Mouse (Mus musculus) kidney, adult 2 months (tissue): ENCODE results near the gene Zmiz1. TPM values are rescaled to one million over a fixed set of nuclear protein-coding genes. Genes with fewer than 3 reads are reported as not detected.

Experiments
- DNase-seq: peaks from one replicate; pipeline ENCODE4 v3.0.0; 2021
- H3K27ac ChIP-seq: fragments of 200-500 bp; 2 replicates; pipeline ENCODE4 v1.5.1; 2012; ENCODE audit warnings: low read depth, low read length, control low read depth, inconsistent platforms; ENCODE audit not compliant: insufficient read depth
- H3K27me3 ChIP-seq: fragments of 200-500 bp; replicated peaks from 2 replicates; pipeline ENCODE4 v1.6.1; 2012; ENCODE audit warnings: mild to moderate bottlenecking, moderate library complexity, low read length, inconsistent platforms; ENCODE audit not compliant: control insufficient read depth, insufficient read depth
- H3K36me3 ChIP-seq: fragments of 200-500 bp; 2 replicates; pipeline ENCODE4 v1.6.1; 2012; ENCODE audit warnings: mild to moderate bottlenecking, moderate library complexity, low read length, inconsistent platforms; ENCODE audit not compliant: control insufficient read depth, insufficient read depth
- H3K4me1 ChIP-seq: fragments of 200-500 bp; 2 replicates; pipeline ENCODE4 v1.6.1; 2011; ENCODE audit warnings: low read length; ENCODE audit not compliant: control insufficient read depth, insufficient read depth
- H3K4me3 ChIP-seq: fragments of 200-500 bp; 2 replicates; pipeline ENCODE4 v1.5.1; 2011; ENCODE audit warnings: mild to moderate bottlenecking, low read depth, low read length, control low read depth; ENCODE audit not compliant: insufficient read depth
- CTCF ChIP-seq: fragments of 200-500 bp; conservative IDR thresholded peaks from 2 replicates; pipeline ENCODE4 v1.5.1; 2011; ENCODE audit warnings: low read depth, mild to moderate bottlenecking, control low read depth, low read length, moderate library complexity, mixed read lengths; ENCODE audit not compliant: insufficient read depth, insufficient read length
- POLR2A ChIP-seq: fragments of 200-500 bp; IDR thresholded peaks from one replicate; pipeline ENCODE4 v1.6.1; 2011; ENCODE audit warnings: low read depth, low read length, control low read depth
- WGBS: fragments of 180-500 bp; shearing (Covaris S2); methylation state at CpG from one replicate; pipeline ENCODE4 v1.1.7; 2018; 5-methylcytosine and 5-hydroxymethylcytosine counted together
- polyA plus RNA-seq: library from polyadenylated mRNA; depleted of rRNA; stranded (reverse); fragments of >200 nt; gene quantifications from 2 replicates; pipeline ENCODE4 v1.2.3, GENCODE M21; 2012

Gene Zmiz1
- polyA plus RNA-seq, 1 experiment = 42.6 TPM

DNA sequence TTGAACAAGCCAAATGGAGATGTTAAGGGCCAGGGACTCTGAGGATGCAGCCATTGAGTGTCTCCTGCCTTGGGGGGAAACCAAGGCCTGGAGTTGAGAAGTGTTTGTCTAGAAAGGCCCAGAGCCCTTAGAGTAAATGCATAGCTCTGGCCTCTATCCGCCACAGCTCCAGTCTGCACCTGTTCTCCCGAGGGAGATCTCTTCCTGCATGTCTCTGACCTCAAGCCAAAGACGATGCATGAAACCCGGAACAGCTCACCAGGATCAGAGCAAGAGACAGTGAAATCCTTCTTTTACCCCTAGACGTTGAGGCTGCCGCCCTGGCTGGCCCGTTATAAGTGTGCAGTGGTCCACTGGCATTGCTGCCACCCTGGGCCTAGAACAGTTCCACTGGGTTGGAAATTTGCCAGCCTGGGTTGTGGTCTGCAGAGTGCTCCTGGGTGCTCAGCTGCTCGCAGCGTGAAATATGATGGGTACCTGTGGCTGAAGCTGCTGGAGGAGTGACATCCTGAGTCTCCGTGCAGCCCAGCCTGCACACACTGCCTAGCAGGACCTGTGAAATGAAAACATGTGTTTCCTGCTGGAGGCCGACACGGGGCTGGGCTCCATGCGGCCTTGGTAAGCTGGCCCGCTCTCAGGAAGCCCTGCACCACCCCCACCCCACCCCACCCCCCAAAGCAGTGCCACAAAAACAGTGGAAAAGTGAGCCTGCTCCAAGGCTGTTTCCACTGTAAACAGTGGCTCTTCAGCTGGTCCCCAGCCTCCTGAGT, 88.1 kb downstream of the Zmiz1 start:
- 45% methylated on average over 14 of the region's 14 CpGs for WGBS
- H3K27ac ChIP-seq = no peak overlapping the region; the same call in 1 of the 2 replicates
- peak; percentile 46 for DNase-seq

DNA sequence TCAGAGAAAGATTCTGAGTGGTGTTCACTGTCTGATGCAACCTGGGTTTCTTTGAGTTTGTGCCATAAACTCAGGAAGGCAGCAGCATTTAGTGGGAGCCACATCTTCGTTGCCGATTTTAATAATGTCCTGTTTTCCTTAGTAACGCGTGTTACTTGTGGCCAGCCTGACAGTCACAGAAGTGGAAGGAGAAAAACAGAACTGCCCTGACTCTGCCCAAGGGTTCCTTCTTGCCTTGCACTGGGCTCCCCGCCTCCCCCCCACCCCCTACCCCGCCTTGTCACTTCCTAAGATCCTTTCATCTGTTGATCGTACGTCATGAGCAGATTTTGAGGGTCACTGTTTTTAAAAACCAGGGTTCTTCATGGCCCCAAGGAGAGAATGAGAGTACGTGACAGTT, 88.9 kb downstream of the Zmiz1 start:
- DNase-seq = no peak
- no peaks in the 10 kb centered on the region for H3K27me3 ChIP-seq
- TF ChIP-seq CTCF (no peak), POLR2A (no peak)
- peak overlapping the region; percentile 15; the same call in 1 of the 2 replicates for H3K27ac ChIP-seq
- H3K4me1 ChIP-seq = peaks cover 16% of the 10 kb centered on the region
- H3K36me3 ChIP-seq = no peaks in the 10 kb centered on the region
- WGBS = 73% methylated on average over 9 of the region's 9 CpGs
- no peak overlapping the region for H3K4me3 ChIP-seq

More for the DNA sequence above, 88.1 kb downstream of the Zmiz1 start:
- H3K4me1 ChIP-seq = peaks cover 16% of the 10 kb centered on the region
- no peaks in the 10 kb centered on the region for H3K27me3 ChIP-seq
- H3K36me3 ChIP-seq = no peaks in the 10 kb centered on the region
- TF ChIP-seq POLR2A = no peak
- TF ChIP-seq CTCF = no peak
- H3K4me3 ChIP-seq = no peak overlapping the region

DNA sequence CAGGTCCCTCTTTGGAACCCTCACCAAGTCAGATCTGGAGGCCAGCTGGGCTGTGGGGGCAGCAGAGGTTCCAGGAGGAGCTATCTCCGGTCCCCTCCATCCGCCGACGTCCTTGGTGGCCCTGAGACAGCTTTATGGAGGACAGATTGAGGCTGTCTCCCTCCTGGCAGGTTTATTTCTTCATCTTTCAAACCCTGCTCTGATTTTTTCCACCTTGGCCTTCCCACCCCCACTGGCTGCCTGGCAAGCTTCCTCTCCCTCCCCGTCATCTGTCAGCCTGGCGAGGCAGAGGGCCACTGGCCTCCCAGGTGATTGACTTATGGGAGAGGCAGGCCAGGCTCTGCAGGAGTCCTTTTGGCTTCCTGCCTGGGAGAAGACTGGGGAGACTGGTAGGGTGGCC, 89.7 kb downstream of the Zmiz1 start:
- peaks cover 10% of the 10 kb centered on the region for H3K4me1 ChIP-seq
- H3K27ac ChIP-seq = no peak overlapping the region
- 33% methylated on average over 6 of the region's 6 CpGs for WGBS
- no peak overlapping the region for H3K4me3 ChIP-seq
- TF ChIP-seq CTCF (no peak), POLR2A (no peak)
- H3K36me3 ChIP-seq = no peaks in the 10 kb centered on the region
- peak; percentile 87 for DNase-seq
- no peaks in the 10 kb centered on the region for H3K27me3 ChIP-seq

DNA sequence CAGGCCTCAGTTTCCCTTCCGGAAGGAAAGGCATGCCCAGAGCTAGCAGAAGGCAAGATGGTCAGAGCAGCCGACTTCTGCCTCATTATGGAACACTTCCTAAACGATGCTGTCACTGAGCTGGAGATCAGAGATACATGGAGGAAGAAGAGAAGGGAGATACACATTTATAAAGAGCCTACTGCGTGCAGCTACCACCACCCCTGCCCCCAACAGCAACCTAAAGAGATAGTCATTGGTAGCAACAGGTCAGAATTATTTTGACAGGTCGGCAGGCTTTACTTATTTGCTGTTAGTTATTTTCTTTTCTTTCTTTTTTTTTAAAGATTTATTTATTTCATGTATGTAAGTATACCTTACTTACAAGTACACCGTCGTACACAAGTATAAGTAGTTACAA, 90.1 kb downstream of the Zmiz1 start:
- H3K4me3 ChIP-seq = no peak overlapping the region
- no peak for DNase-seq
- peaks cover 10% of the 10 kb centered on the region for H3K4me1 ChIP-seq
- H3K36me3 ChIP-seq = no peaks in the 10 kb centered on the region
- no peak for TF ChIP-seq CTCF
- TF ChIP-seq POLR2A = no peak
- no peaks in the 10 kb centered on the region for H3K27me3 ChIP-seq
- WGBS = 78% methylated on average over 7 of the region's 7 CpGs
- no peak overlapping the region for H3K27ac ChIP-seq

DNA sequence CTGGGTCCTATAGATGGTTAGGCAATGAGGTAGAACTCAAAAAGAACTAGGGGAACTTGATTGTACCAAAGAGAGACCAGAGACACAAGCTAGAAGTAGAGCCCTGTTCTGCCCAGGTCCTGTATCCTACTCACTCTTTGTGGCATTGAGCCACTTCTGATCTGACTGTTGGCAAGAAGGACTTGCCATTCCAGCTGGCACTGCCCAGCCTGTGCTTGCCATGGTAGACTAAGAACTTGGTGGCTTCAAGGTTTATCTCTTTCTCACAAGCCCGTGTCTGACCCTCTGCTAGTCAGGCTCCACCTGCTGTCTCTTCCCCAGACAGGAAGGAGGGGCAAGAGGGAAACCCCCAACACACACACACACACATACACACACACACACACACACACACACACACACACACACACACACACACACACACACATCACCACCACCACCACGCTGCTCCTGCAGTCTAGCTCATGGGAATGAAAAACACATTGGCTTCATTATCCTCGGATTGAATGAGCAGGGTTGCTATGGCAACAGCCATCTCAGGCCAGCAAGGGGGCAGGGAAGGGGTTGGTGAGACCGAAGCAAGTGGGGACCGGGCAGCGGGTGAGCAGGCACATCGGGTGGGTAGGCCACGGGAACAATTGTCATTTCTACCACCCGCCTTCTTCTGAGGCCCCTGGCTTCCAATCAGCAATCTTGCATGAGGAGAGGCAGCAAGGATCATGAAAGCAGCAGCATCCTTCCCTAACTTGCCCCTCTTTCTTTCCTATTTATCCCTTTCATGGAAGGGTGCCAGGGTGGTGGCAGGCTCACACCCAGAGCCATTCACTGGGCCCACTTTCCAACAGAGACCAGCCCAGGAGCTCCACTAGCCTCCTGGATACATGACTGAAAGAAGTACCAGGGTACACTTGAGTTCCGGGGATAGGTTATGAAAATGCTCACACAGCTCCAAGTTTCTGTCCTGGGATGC, 91.2 kb downstream of the Zmiz1 start:
- Histone ChIP-seq H3K4me3 (no peak overlapping the region), H3K27me3 (no peaks in the 10 kb centered on the region), H3K4me1 (peaks cover 10% of the 10 kb centered on the region), H3K27ac (no peak overlapping the region), H3K36me3 (no peaks in the 10 kb centered on the region)
- DNase-seq = no peak
- 68% methylated on average over 10 of the region's 10 CpGs for WGBS
- TF ChIP-seq POLR2A = no peak
- no peak for TF ChIP-seq CTCF

DNA sequence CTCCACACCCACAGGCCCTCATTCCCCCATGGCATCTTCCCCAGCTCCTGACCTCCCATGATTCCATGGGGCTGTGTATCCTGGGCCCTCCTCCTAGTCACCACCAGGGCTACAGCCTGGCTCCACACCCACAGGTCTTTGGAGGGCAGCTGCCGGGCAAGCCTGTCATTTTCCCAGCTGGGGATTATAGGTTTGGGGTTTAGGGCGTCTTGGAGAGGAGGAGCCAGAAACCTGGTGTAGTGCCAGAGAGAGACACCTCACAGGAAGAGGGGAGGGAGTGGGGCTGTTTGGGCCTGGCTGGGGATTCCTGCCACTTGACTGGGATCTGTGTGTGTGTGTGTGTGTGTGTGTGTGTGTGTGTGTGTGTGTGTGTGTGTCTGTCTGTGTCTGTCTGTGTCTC, 92.7 kb downstream of the Zmiz1 start:
- WGBS = 10% methylated on average over 2 of the region's 2 CpGs
- TF ChIP-seq CTCF (no peak), POLR2A (no peak)
- H3K4me1 ChIP-seq = peaks cover 18% of the 10 kb centered on the region

DNA sequence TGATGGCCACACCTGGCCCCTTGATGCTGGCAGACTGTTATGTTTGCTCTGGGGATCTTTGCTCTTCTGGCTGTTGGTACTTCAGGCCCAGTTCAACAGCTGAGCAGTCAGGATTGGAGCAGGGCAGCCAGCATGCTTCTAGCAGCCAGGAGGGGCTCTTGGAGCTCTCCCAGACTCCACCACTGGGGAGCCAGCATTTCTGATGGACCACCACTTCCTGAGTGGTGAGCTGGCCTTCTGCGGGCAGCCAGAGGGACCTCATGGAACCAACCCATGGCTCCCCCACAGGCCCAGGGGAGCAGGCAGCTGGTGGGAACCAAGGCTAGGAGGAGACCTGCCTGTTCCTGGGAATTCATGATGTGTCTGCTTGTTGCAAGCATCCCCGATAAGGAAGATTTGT, 94.4 kb downstream of the Zmiz1 start:
- 51% methylated on average over 2 of the region's 2 CpGs for WGBS
- Histone ChIP-seq H3K4me1 (peaks cover 24% of the 10 kb centered on the region), H3K27ac (no peak overlapping the region; the same call in 1 of the 2 replicates), H3K36me3 (no peaks in the 10 kb centered on the region), H3K4me3 (no peak overlapping the region), H3K27me3 (no peaks in the 10 kb centered on the region)
- no peak for DNase-seq
- no peak for TF ChIP-seq POLR2A
- TF ChIP-seq CTCF = no peak

More for the DNA sequence above, 92.7 kb downstream of the Zmiz1 start:
- Histone ChIP-seq H3K27me3 (no peaks in the 10 kb centered on the region), H3K4me3 (no peak overlapping the region), H3K36me3 (no peaks in the 10 kb centered on the region), H3K27ac (no peak overlapping the region)
- DNase-seq = no peak
